Mouse (Mus musculus) heart, postnatal 0 days (tissue): Measurements from ENCODE around the gene 2310011J03Rik.

Experiments
- CTCF ChIP-seq: IDR thresholded peaks from 2 replicates; pipeline ENCODE4 v1.5.1; 2016; ENCODE audit warnings: antibody characterized with exemption, control low read depth, low read depth
- EP300 ChIP-seq: IDR thresholded peaks from 2 replicates; pipeline ENCODE4 v1.6.1; 2016; ENCODE audit warnings: antibody characterized with exemption, low read depth

- no peak for TF ChIP-seq CTCF
- TF ChIP-seq EP300 = no peak
Measured at GRCm38 (mm10) chr10:80336263-80336662, 15.9 kb upstream of the 2310011J03Rik start.
